Mouse (Mus musculus) yolk sac, embryonic 10.5 days (tissue): ENCODE measurements at regions not wholly inside any gene's neighbourhood (a gene's known extent, or its start where the extent isn't known, plus 50 kb on each side); places are given as distances from the start of the nearest gene placed in this dataset.
A peak's percentile ranks its signal among the peaks of the same experiment; 100 is the strongest.

Experiments used
- DNase-seq: peaks from one replicate; pipeline ENCODE4 v3.0.0-alpha.2; 2017; ENCODE audit warnings: low spot score

DNA sequence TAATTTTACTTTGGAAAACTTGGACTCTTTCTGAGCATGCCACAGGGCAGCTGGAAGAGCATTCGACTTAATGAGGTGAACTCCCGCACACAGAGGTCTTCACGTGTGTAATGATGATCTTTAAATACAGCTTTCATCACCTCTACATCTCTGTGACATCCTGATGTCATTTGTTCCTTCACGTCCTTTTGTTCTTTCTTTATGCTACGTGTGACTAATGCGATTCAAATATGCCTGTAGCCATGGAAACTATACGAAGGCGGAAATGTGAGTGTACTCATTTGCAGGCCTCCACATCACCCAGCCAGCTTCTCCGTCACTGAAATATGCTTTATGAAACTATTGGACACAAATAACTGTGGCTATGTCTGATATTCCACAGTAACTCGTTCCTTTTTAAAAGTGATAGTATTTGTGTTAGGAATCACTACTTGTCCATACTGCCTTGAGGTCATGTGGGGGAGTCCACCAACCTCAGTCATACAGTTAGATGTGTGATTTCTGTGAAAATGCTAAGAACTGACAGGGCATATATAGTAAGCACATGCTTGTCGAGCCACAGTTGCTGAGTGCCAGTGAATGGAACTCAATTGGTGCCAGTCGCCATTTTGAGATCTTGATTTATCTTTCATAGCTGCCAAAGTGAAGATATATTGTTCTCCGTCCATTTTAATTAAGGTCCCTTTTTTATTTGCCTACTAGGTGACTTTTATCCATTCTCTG is 145.9 kb downstream of the Plk2 start:
- DNase-seq: no peak

DNA sequence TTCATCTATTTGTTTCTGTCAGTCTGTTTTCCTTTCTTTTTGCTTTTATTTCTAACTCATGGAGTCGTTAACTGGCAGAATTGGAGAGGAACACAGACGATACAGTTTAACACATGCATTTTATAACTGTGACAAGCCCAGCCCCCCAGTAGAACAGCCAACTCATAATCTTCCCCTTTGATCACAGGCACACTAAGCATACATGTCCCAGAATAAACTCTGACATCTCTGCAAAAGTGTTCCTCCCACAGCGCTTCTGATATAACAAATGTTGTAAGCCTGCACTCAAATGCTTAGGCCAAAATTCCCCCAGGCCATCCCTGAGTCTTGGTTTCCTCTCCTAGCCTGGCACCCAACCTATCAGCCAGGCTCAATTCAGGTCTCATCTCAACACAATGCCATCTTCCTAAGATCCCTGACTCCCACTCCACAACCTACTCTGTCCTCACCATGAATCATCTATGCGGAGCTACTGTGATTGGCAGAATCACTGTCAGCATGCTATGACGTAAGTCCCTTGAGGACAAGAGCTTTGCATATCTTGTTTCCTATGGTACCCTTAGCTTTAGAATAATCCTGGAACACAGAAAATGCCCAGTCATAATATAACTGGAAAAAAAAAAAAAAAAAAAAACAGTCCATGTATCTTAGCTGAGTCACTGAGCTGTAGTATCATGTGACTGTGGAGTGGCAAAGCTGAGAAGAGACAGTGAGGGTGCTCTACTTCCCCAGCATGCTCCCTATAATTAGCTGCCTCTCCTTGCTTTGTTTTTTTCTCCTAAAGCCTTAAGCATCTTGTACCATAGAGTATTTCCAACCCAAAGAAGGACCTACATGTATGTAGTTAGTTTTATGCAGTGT is 146.7 kb downstream of the Plk2 start:
- no peak for DNase-seq

DNA sequence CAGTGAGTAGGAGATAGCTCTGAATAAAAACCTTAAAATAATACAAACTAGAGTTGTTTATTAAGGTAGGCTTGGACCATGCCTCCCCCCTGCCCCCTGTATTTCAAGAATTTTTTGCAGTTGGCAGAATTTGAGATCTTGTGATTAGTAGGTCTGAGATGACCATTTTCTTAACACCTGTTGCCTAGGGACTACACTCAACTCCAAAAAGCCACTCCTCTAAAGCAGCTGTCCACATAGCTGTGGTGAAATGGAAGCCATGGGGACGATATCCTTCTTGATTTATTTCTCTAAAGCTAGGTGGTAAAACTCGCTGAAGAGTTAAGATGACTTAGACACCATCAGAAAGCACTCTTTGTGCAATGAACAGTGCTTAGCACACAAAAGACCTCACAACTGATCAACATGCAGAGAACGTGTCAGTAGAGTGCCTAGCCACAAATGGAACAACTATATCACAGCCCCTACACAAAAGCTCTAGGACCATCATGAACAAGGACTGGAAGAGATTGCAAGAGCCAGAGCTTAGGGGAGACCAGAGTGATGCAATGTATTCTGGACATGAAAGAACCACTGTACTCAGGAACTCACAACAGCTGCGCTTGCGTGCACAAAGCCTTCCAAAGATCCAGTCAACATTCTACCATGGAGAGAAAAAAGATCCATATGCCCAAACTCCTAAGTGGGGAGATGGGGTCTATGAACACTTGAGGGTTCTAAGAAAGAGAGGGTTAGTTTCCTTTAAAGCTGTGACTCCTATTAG is 147.6 kb downstream of the Plk2 start:
- DNase-seq: no peak

DNA sequence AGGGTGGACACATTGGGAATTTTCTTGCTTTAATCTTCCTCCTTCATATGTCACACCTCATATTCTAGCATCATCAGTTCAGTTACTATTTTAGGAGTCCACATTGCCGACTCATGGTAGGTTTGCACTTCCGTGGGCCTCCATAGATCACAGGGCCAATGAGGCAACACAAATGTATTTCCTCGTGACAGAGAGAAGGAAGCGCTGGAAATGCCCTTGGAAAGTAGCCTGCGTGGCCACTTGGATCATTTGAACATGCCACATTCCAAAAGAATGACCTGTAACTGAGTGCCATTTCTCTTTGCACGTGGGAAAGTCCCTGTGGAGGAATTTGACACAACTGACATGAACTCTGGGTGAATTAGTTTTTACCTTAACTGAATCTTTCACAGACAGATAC is 150.6 kb downstream of the Plk2 start:
- DNase-seq: no peak

DNA sequence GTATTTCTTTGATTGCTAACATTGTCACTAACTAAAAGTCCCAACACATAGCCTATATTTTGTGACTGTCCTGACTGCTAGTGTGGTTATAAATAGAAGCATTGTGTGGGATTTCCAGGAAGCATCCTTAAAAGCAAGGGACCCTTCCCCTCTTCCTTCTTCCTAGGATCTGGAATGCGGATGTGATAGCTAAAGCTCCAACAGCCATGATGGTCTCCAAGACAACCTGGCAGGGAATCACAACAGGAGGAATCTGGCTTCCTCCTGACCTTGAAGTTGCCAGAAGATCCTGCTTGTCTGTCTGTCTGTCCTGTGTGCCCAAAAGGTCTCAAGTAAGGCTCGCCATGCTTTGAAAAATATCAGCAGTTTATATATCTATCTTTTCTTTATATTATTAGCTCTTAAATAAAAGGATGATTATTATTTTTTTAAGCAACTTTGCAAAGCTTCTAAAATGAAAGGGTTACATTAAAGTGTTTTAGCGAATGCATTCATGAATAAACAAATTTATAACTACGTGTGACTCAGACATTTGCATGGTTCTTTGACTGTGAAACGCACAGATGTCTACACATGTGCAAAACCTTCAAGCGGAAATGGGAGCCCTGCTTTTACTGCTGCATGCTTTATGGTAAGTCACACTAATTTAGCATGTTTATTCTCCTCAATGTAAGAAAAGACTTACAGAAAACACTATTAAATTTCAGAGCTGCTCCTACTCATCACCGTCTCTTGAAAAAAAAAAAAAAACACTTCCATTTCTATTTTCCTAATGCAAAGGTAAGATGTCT is 160.9 kb downstream of the Plk2 start:
- DNase-seq: no peak

DNA sequence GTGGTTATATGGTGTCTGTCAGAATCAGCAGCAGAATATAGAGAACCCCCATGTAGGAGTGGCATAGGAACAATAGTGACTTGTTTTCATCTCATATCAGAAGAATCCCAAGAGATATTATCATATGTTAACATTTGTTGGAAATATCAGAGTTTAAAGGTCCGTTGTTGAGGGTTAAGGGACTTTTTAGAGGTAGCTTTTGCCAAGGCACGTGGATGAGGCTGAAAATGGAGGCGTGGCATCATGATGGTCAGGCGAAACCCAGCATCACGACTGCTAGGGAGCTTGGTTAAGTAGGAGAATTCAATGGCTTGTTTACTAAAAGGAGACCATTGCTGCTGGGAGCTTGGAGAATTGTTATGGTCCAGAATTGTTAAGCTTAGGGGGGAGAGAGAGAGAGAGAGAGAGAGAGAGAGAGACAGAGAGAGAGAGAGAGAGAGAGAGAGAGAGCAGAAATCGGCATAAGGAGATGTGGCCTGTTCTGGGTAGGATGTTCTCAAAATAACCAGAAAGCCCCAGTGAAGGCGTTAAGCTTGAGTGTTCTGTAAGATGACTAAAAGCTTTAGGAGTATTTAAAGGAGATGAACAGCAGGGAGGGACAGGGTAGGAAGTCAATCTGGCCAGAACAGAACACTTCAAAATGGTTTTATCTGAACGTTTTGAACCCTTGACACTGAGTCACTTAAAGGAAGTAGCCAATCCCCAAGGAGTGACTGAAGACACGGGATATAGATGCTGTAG is 161.7 kb downstream of the Plk2 start:
- no peak for DNase-seq

DNA sequence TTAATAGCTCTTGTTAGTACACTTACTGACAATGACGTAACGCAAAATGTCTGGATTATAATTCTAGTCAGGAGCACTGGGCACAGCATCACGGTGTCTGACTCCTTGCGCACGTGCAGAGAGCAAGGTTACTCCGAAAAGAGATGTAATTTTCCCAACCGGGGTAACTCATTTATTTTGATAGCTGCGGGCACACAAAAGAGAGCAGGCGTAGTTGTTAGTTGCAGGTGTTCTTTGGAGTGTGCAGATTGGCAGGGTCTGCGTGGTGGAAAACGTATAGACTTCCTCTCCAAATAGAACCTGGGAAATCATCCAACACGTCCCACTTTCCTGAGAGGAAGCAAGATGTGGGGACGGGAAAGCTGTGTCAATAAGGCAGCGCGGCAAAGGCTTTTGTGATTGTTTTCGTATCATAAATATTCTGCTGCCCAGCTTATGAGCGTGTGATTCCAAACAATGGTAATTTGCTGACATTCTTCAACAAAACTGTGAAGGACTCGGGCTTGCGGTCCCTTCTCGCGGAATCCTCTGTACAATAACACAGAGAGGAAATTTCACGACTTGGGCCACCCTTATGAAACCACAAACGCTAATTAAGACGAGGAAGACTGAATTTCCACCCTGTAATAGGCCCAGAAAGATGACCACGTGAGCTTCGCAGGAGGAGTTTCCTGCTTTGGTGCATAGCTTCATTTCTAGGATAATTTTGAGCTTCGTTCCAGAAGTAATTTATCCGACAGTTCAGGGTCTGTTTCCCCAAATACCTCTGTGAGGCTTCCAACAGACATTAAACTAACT is 163.3 kb downstream of the Plk2 start:
- no peak for DNase-seq

DNA sequence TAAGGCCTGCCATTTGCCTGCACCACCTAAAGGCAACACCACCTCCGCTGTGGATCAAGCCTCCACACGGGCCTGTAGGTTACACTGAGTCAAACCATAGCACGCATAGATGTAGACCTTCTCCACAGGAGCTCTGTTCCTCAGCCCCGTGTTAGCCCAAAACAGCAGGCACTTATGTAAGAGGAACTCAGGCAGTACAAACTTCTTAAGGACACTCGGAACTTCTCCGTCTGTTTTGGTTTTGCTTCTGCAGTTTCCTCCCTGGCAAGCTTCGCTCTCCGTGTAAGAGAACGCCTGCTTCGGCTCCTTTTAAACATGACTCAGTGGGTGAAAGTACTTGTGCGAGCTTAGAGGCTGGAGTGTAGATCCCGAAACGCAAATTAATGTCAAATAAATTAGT is 165.7 kb downstream of the Plk2 start:
- no peak for DNase-seq

DNA sequence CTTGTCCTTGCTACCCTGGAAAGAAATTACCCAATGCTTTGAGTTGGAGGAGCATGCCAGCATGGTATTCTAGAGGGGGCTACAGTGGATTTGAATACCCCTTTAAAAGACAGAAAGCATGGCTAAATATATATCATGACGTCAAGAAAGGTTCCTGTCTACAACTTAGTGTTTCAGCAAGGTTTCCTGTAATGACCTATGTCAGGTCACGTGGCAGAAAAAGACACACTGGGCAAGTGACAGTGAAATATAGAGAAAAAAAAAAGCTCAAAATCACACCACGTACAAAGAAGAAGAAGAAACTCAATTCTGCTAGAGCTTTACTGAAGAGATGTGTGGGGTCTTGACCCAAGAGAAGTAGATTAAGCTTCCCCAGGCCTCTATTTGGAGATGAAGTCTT is 167.7 kb downstream of the Plk2 start:
- DNase-seq: no peak

DNA sequence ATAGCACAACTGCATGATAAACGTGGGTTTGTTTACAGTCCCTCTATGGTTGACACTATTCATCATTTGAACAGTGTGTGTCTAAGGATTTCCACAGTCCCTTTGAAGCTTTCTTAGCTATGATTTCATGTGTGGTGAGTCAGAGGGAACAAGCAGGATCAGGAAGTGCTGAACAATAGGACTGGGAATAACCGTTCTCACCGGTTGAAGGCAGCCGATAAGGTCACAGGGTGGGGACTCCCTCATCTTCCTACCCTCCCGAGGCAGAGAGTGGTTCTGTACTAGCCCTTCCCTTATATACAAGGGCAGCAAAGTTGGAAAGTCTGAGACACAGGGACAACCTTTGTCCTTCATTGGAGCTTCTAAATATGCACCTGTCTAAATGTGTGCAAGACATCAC is 168.1 kb downstream of the Plk2 start:
- no peak for DNase-seq

DNA sequence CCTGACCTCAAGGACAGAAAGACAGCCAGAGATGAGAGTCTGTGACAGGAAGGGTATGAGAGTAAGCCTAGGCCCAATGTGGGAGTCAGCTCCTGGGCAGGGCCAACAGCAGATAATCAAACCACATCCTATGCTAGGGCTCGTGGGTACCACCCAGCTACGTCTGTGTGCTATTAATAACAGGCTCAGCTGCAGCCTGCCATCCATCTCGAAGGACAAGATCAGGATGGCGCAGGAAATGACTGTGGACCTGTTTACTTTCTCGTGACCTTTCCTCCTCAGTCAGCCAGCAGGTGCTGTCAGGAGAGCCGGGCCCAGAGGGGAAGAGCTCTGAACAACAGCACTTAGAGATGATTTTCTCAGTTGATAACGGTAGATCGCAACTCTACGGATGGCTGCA is 169.1 kb downstream of the Plk2 start:
- peak; percentile 15 for DNase-seq

DNA sequence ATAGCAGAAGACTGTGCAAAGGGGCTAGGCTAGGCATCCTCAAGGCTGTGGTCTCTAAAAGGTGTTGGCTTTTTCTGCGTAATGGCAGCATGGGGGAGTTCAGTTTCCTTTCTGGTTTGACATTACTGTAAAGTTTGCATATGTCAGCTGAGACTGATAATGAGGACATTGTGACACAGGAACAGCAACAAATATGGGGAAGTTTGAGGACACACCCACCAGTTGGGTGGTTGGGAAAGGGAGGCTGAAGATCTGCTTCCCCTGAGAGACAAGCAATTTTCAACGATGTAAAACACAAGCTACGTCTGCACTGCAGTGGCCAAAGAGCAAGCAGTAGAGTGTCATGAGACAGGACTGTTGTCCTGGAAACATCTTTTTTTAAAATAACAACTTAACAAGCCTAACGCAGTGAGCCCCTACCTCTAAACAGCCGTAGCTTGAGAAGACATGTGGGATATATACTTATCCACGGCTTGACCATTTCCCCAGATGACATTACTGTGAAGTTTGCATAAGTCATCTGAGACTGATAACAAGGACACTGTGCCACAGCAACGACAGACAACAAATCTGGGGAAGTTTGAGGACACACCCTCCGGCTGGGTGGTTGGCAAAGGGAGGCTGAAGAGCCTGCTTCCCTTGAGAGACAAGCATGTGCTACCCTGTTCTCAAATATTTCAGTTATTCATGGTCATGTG is 173.8 kb downstream of the Plk2 start:
- no peak for DNase-seq

DNA sequence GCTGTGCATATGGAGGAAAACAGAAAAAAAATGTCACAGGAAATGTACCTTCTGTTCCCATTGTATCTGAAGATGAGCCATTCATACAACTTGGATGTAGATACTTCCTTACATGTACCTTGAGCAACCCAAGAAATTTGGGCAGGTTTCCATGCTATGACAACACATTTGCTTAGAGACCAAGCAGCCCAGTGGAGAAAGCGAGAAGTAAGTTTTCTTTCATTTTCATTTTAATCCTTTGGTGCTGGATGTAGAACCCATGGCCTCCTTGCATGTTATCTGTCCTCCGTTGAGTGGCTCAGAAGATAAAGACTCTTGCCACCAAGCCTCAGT is 174.3 kb downstream of the Plk2 start:
- no peak for DNase-seq

DNA sequence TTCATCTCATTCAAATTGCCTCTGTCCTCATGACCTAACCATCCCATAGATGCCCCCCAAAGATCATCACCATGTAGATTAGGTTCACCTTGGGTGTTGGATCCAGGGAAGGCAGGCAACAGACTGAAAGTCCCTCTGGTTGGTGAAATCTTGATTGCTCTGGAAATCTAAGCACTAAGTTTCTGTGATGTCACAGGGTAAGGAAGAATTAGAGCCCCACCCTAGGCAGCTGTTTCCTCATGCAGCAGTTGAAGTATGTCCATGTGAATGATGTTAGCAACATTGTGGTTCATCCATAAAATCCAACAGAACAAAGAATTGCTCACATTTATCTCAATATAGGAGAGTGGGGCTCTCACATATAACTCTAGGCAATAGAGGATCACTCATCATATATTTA is 175.5 kb downstream of the Plk2 start:
- no peak for DNase-seq

DNA sequence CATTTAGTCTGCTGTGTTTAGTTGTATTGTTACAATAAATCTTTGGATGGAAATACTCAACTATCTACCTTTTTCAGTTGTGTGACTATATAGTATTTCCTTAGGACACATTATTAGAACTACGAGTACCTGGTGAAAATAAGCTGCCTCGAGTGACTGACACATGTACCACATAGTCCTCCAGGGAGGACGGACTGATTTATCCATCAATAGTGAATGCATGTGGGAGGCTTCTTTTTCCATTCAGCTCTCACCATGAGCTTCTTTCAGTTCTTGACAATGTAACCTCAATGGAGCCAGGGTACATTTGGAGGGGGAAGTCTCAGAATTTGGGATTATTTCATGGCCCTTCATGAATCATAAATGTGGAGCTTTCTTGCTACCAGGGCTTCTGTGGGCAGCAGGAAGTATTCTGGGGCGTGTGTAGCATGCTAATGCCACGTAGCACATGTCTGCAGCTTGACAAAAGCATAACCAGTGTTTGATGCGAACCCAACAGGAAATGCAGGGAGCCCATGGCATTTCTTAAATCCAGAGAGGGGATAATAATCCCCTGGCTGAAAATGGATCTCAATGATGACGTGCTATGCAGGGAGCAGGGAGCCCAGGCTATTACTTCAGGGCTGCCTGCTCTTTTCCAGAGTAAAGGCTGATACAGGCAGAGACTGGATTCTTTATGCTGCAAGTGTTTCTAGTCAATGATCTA is 178.7 kb downstream of the Plk2 start:
- DNase-seq: no peak

DNA sequence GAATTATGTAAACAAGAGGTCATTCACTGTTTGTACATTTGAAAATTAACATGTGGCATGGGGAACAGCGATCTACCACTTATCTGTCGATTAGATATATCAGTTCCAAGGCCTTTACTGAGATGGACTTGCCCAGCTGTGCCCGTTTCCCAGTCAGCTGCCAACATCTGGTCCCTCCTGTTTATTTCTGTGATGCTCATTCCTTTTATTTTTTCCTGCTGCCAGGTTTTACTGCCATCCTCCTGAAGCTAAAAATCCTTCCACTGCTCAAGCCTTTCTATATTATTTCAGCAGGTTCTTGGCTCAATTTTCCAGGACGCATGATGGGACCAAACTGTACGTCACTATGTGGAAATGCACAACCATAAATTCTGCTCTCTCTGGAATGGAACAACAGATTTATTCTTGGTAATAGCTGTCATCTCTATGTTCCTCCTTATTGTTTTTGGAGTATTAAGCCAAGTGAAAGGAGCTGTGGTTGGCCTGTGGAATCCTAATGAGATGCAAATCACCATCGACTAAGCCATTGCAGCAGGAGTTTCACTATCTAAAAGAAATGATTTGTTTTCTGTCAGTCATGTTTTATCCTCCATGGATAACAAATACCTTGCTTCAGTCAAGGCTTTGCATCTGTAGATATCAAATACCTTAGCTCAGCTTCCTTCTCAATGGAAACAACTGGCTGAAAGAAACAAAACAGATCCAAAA is 180.1 kb downstream of the Plk2 start:
- no peak for DNase-seq

DNA sequence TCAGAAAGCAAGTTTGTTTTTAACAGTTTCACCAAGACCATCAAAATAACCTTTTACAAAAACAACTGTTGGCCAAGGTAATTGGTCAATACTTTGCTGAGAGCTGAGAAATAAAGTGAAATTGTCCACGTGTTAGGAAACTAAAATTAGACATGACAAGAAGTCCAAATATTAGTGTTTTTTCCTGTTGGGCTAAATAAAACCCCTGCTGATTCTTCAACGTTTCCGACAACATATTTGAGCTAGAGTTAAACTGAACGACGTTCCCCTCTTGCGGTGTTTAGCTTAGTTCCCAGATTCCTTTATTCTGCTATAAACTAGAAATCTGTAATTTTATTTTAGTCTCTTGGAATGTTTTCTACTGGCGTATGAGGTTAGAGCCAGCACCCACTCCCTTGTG is 183.3 kb downstream of the Plk2 start:
- DNase-seq: no peak

DNA sequence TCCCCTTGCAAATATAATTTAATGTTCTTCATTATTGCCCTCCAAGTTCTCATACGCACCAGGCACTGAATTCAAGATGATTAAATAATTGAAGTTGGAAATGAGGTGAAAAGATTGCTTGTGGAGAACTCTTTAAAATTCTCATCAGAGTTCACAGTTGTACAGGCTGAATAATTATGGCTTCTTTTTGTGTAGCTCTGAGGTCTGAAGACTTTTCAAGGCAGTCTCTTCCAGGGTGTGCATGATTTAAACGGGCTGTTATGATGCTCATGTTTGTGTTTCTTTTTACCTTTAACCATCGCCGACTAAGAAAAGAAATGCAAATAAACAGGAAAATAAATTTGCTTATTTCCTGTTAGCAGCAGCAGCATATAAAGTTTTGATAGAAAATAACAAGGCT is 185.3 kb downstream of the Plk2 start:
- no peak for DNase-seq

DNA sequence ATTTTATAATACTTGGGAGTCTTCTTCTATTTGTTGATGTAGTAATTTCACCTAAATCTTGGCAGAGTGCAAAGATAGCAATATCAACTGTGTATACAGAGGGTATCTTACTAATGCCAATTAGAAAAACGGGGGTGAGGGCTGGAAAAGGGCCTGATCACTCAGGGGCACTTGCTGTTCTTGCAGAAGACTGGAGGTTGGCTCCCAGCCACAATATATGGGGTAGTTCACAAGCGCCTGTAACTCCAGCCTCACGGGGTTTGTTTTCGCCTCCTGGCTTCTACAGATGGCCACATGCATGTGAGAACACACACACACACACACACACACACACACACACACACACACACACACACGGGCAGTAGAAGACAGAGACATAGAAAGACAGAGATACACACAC is 185.7 kb downstream of the Plk2 start:
- DNase-seq: no peak
